Mouse (Mus musculus): ENCODE data around the gene Sema4d. TPM values are rescaled to one million over a fixed set of nuclear protein-coding genes. Genes with fewer than 3 reads are reported as not detected.
A peak's percentile ranks its signal among the peaks of the same experiment; 100 is the strongest.

The Sema4d gene
- total RNA-seq, 2 experiments from 2014 or later: 6.5 to 18.8 TPM

GRCm38 (mm10) chr13:51737033-51737948 lies 56.3 kb downstream of the Sema4d start:
- ATAC-seq (replicated peaks; ENCODE audit: low FRiP score, poor library complexity, severe bottlenecking): peak; percentile 37; the same call in 1 of the 2 replicates

- no peak for ATAC-seq (replicated peaks; ENCODE audit: low FRiP score, poor library complexity, severe bottlenecking)
Measured at GRCm38 (mm10) chr13:51736007-51736911, 57.3 kb downstream of the Sema4d start.

GRCm38 (mm10) chr13:51734556-51734955 lies 59.0 kb downstream of the Sema4d start:
- no peak for ATAC-seq (replicated peaks; ENCODE audit: low FRiP score, poor library complexity, severe bottlenecking)

GRCm38 (mm10) chr13:51732097-51732664 lies 61.4 kb downstream of the Sema4d start:
- no peak for ATAC-seq (replicated peaks; ENCODE audit: low FRiP score, poor library complexity, severe bottlenecking)

- no peak for ATAC-seq (replicated peaks; ENCODE audit: low FRiP score, poor library complexity, severe bottlenecking)
Measured at GRCm38 (mm10) chr13:51731474-51731873, 62.1 kb downstream of the Sema4d start.

- ATAC-seq (replicated peaks; ENCODE audit: low FRiP score, poor library complexity, severe bottlenecking): no peak
Measured at GRCm38 (mm10) chr13:51729887-51730361, 63.6 kb downstream of the Sema4d start.

GRCm38 (mm10) chr13:51727364-51727763 lies 66.2 kb downstream of the Sema4d start:
- no peak for ATAC-seq (replicated peaks; ENCODE audit: low FRiP score, poor library complexity, severe bottlenecking)

- ATAC-seq (replicated peaks; ENCODE audit: low FRiP score, poor library complexity, severe bottlenecking): peak; percentile 74
Measured at GRCm38 (mm10) chr13:51725926-51726574, 67.5 kb downstream of the Sema4d start.

GRCm38 (mm10) chr13:51725446-51725845 lies 68.1 kb downstream of the Sema4d start:
- no peak for ATAC-seq (replicated peaks; ENCODE audit: low FRiP score, poor library complexity, severe bottlenecking)

- no peak for ATAC-seq (replicated peaks; ENCODE audit: low FRiP score, poor library complexity, severe bottlenecking)
Measured at GRCm38 (mm10) chr13:51724566-51724965, 69.0 kb downstream of the Sema4d start.

GRCm38 (mm10) chr13:51723114-51723513 lies 70.4 kb downstream of the Sema4d start:
- ATAC-seq (replicated peaks; ENCODE audit: low FRiP score, poor library complexity, severe bottlenecking): no peak

- ATAC-seq (replicated peaks; ENCODE audit: low FRiP score, poor library complexity, severe bottlenecking): no peak
Measured at GRCm38 (mm10) chr13:51720556-51720955, 73.0 kb downstream of the Sema4d start.

- ATAC-seq (replicated peaks; ENCODE audit: low FRiP score, poor library complexity, severe bottlenecking): no peak
Measured at GRCm38 (mm10) chr13:51719256-51719655, 74.3 kb downstream of the Sema4d start.

- ATAC-seq (replicated peaks; ENCODE audit: low FRiP score, poor library complexity, severe bottlenecking): no peak
Measured at GRCm38 (mm10) chr13:51716350-51717263, 76.9 kb downstream of the Sema4d start.

- no peak for ATAC-seq (replicated peaks; ENCODE audit: low FRiP score, poor library complexity, severe bottlenecking)
Measured at GRCm38 (mm10) chr13:51712022-51712421, 81.5 kb downstream of the Sema4d start.

GRCm38 (mm10) chr13:51710738-51711137 lies 82.8 kb downstream of the Sema4d start:
- no peak for ATAC-seq (replicated peaks; ENCODE audit: low FRiP score, poor library complexity, severe bottlenecking)

GRCm38 (mm10) chr13:51705882-51706854 lies 87.4 kb downstream of the Sema4d start:
- ATAC-seq (replicated peaks; ENCODE audit: low FRiP score, poor library complexity, severe bottlenecking): no peak

Data from erythroblast, adult 5-6 weeks (primary cell).